Comparison of ENCODE assay signal across 8 mouse cellular contexts in the genomic region with DNA sequence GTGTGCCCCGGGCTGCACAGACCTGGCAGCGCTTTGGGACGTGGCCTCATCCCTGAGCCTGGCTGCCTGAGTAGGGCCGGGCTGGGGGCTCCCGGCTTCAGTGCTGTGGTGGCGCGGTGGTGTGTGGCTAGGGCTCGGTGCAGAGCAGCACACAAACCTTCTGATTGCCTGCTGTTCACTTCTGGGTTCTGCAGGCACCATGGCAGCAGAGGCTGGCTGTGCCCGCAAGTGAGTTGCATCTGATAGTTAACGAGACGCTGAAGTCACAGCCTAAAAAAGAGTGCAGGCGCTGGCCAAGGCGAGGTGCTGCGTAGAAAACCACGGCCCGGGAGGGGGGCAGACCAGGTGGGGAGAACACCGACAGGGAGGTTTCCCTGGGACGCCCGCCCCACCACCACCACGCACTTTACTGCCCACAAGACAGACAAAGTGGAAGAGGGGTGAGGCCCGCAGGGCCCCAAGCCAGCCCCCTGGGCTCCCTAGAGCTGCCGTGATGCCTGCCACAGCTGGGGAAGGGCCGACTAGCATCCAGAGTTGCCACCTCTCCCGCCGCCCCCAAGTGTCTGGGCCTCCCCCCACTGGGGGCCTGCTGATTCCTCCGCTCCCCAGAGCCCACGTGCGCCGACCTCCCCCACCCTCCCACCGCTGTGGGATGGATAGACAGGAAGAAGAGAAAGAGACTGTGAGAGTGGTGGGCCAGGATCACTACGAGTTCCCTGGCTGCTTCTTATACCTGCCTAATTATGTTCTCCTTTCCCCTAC. TPM values are rescaled to one million over a fixed set of nuclear protein-coding genes. Genes with fewer than 3 reads are reported as not detected.
DNase-seq lines count a peak whose midpoint lies in the region; ATAC-seq and TF ChIP-seq lines count a peak whose summit lies in the region.

No protein-coding gene starts in this region.

- no peak for TF ChIP-seq CTCF in heart, postnatal 0 days (IDR thresholded peaks at IDR 0.05; ENCODE audit: low read depth)

- no peaks in the 10 kb centered on the region for H3K4me1 ChIP-seq in heart, postnatal 0 days (ENCODE audit: control insufficient read depth, insufficient read depth)
- H3K4me1 ChIP-seq in embryonic facial prominence, embryonic 11.5 days (ENCODE audit: control insufficient read depth, insufficient read depth, low read length), result no peaks in the 10 kb centered on the region
- 0 out of 2 replicates have a peak, but pooled peaks cover 3% of the 10 kb centered on the region for H3K4me1 ChIP-seq in intestine, embryonic 16.5 days (ENCODE audit: control insufficient read depth, insufficient read depth, low read length)

- TF ChIP-seq EP300 in heart, postnatal 0 days (IDR thresholded peaks at IDR 0.05; ENCODE audit: low read depth), result no peak

- peak; percentile 55 for ATAC-seq in heart, postnatal 0 days (ENCODE audit: insufficient read depth, low read depth)
- ATAC-seq in embryonic facial prominence, embryonic 11.5 days (replicated peaks; ENCODE audit: insufficient number of reproducible peaks, low FRiP score, low TSS enrichment, low read depth), result peak; percentile 44; the same call in 1 of the 2 replicates
- peak; percentile 48 for ATAC-seq in intestine, embryonic 16.5 days

- no peaks in the 10 kb centered on the region for H3K27me3 ChIP-seq in heart, postnatal 0 days (ENCODE audit: control insufficient read depth, insufficient read depth, low read length)
- H3K27me3 ChIP-seq in embryonic facial prominence, embryonic 11.5 days (ENCODE audit: control insufficient read depth, insufficient read depth, low read length), result no peaks in the 10 kb centered on the region
- no peaks in the 10 kb centered on the region for H3K27me3 ChIP-seq in intestine, embryonic 16.5 days (replicated peaks; ENCODE audit: control insufficient read depth, insufficient read depth, low read length)

- H3K4me3 ChIP-seq in heart, postnatal 0 days (ENCODE audit: low read depth, low read length), result peak overlapping the region; percentile 55
- H3K4me3 ChIP-seq in embryonic facial prominence, embryonic 11.5 days (ENCODE audit: low read depth, low read length), result peak overlapping the region; percentile 21; the same call in 1 of the 2 replicates
- peak overlapping the region; percentile 40 for H3K4me3 ChIP-seq in intestine, embryonic 16.5 days (ENCODE audit: low read length)

- WGBS in heart, postnatal 0 days, result 20% methylated on average over 27 of the region's 31 CpGs
- WGBS in embryonic facial prominence, embryonic 11.5 days, result 32% methylated on average over 31 of the region's 31 CpGs
- 32% methylated on average over 27 of the region's 31 CpGs for WGBS in intestine, embryonic 16.5 days

- intact Hi-C loops in heart, postnatal 10 days (cut with DNase I), result no loop called here

- peak overlapping the region; percentile 51 for H3K9ac ChIP-seq in heart, postnatal 0 days (replicated peaks; ENCODE audit: low read depth, low read length)
- peak overlapping the region; percentile 46 for H3K9ac ChIP-seq in embryonic facial prominence, embryonic 11.5 days (replicated peaks; ENCODE audit: low read length)
- H3K9ac ChIP-seq in intestine, embryonic 16.5 days (ENCODE audit: low read depth, low read length), result peak overlapping the region; percentile 27

- H3K9me3 ChIP-seq in heart, postnatal 0 days (replicated peaks; ENCODE audit: control insufficient read depth, low read length), result peaks cover 6% of the 10 kb centered on the region; the same call in 1 of the 2 replicates
- no peaks in the 10 kb centered on the region for H3K9me3 ChIP-seq in embryonic facial prominence, embryonic 11.5 days (replicated peaks; ENCODE audit: control insufficient read depth, low read length)
- H3K9me3 ChIP-seq in intestine, embryonic 16.5 days (ENCODE audit: control insufficient read depth, low read length), result peaks cover 8% of the 10 kb centered on the region

- DNase-seq in heart, postnatal 0 days (ENCODE audit: low spot score), result no peak
- no peak for DNase-seq in heart, postnatal 10 days
- DNase-seq in embryonic facial prominence, embryonic 11.5 days (ENCODE audit: low spot score), result no peak
- peak; percentile 27 for DNase-seq in neural tube, embryonic 10.5 days (ENCODE audit: extremely low spot score, low spot score)
- no peak for DNase-seq in adrenal gland, adult 2 months
- no peak for DNase-seq in cerebellum, postnatal 10 days
- DNase-seq in cerebellum, adult 11 months, result no peak

- H3K4me2 ChIP-seq in heart, postnatal 0 days (ENCODE audit: low read depth, low read length), result peak overlapping the region; percentile 90
- peak overlapping the region; percentile 53 for H3K4me2 ChIP-seq in embryonic facial prominence, embryonic 11.5 days (ENCODE audit: low read depth, low read length)
- H3K4me2 ChIP-seq in intestine, embryonic 16.5 days (ENCODE audit: low read depth, low read length), result peak overlapping the region; percentile 74

- H3K36me3 ChIP-seq in heart, postnatal 0 days (replicated peaks; ENCODE audit: control insufficient read depth, insufficient read depth, low read length), result no peaks in the 10 kb centered on the region
- H3K36me3 ChIP-seq in embryonic facial prominence, embryonic 11.5 days (replicated peaks; ENCODE audit: control insufficient read depth, insufficient read depth, low read depth, low read length), result no peaks in the 10 kb centered on the region
- no peaks in the 10 kb centered on the region for H3K36me3 ChIP-seq in intestine, embryonic 16.5 days (ENCODE audit: control insufficient read depth, insufficient read depth, low read length)

- no peak overlapping the region for H3K27ac ChIP-seq in heart, postnatal 0 days (ENCODE audit: low read depth)
- no peak overlapping the region for H3K27ac ChIP-seq in embryonic facial prominence, embryonic 11.5 days (replicated peaks; ENCODE audit: low read depth, low read length)
- H3K27ac ChIP-seq in intestine, embryonic 16.5 days (ENCODE audit: low read length), result no peak overlapping the region

RNA-seq across cellular contexts. Expression of a gene that starts 19.2 kb away (rescaled TPM):
- total RNA-seq in heart, postnatal 0 days (2014; rRNA removed; ENCODE audit: low replicate concordance), result not detected in 2 replicates
- not detected in 2 replicates for polyA plus RNA-seq in heart, postnatal 0 days (2015; fragmentation: Nextera tagmentation; extraction: Ambion mirVana)
- not detected for total RNA-seq in heart, postnatal 10 days (2021)
- polyA plus RNA-seq in embryonic facial prominence, embryonic 11.5 days (2014; fragmentation: Nextera tagmentation; extraction: Ambion mirVana), result 0.11 TPM in 1 of 2 replicates, not detected in the other
- polyA plus RNA-seq in intestine, embryonic 16.5 days (2015; fragmentation: Nextera tagmentation; extraction: Ambion mirVana), result 0.04 and 0.07 TPM in 2 replicates
- not detected for total RNA-seq in adrenal gland, adult 2 months (2021)
- polyA plus RNA-seq in adrenal gland, adult 2 months (2012; rRNA removed), result not detected in 2 replicates

RNA-seq across cellular contexts. Expression of a gene that starts 27.8 kb away (rescaled TPM):
- 11.2 and 12.4 TPM in 2 replicates for total RNA-seq in heart, postnatal 0 days (2014; rRNA removed; ENCODE audit: low replicate concordance)
- polyA plus RNA-seq in heart, postnatal 0 days (2015; fragmentation: Nextera tagmentation; extraction: Ambion mirVana), result 2.1 TPM in 2 replicates
- 10 to 100 TPM; 16.0 to 17.3 TPM for total RNA-seq in heart, postnatal 10 days (2021)
- polyA plus RNA-seq in embryonic facial prominence, embryonic 11.5 days (2014; fragmentation: Nextera tagmentation; extraction: Ambion mirVana), result 3.4 and 3.7 TPM in 2 replicates
- polyA plus RNA-seq in intestine, embryonic 16.5 days (2015; fragmentation: Nextera tagmentation; extraction: Ambion mirVana), result 2.9 and 3.5 TPM in 2 replicates
- total RNA-seq in adrenal gland, adult 2 months (2021), result 10 to 100 TPM; 17.1 to 31.0 TPM
- polyA plus RNA-seq in adrenal gland, adult 2 months (2012; rRNA removed), result 17.7 and 24.1 TPM in 2 replicates

RNA-seq across cellular contexts. Expression of a gene that starts 28.2 kb away (rescaled TPM):
- 80.9 and 86.7 TPM in 2 replicates for total RNA-seq in heart, postnatal 0 days (2014; rRNA removed; ENCODE audit: low replicate concordance)
- 198 and 207 TPM in 2 replicates for polyA plus RNA-seq in heart, postnatal 0 days (2015; fragmentation: Nextera tagmentation; extraction: Ambion mirVana)
- total RNA-seq in heart, postnatal 10 days (2021), result 100 to 1,000 TPM; 117 to 129 TPM
- 251 and 287 TPM in 2 replicates for polyA plus RNA-seq in embryonic facial prominence, embryonic 11.5 days (2014; fragmentation: Nextera tagmentation; extraction: Ambion mirVana)
- 152 and 155 TPM in 2 replicates for polyA plus RNA-seq in intestine, embryonic 16.5 days (2015; fragmentation: Nextera tagmentation; extraction: Ambion mirVana)
- 10 to 100 TPM; 86.7 to 96.8 TPM for total RNA-seq in adrenal gland, adult 2 months (2021)
- polyA plus RNA-seq in adrenal gland, adult 2 months (2012; rRNA removed), result 4.3 and 7.3 TPM in 2 replicates

Comparison
In these comparisons a context has a peak if more than half of its experiments do, and no peak if none do; other contexts are left out.
1. RNA of a gene that starts 28.2 kb away (polyA plus RNA-seq): 251 to 287 TPM in embryonic facial prominence, embryonic 11.5 days, 198 to 207 TPM in heart, postnatal 0 days and 152 to 155 TPM in intestine, embryonic 16.5 days; 4.3 to 7.3 TPM in adrenal gland, adult 2 months; every median in the first group is over 10 times any median in the second.
2. Peak in every context shown above with its lines, with median percentiles within 50 percentile points of each other: ATAC-seq, H3K4me2 ChIP-seq, H3K4me3 ChIP-seq and H3K9ac ChIP-seq.